Mouse (Mus musculus) neural tube, embryonic 11.5 days (tissue): ENCODE measurements around the gene Rnf145. TPM values are rescaled to one million over a fixed set of nuclear protein-coding genes. Genes with fewer than 3 reads are reported as not detected.

Experiments
- ATAC-seq: fragments of 200-750 bp; cut with Nextera tagmentation; 2 replicates; pipeline ENCODE4 v1.8.0; 2017; ENCODE audit warnings: moderate number of reproducible peaks, mild to moderate bottlenecking, moderate TSS enrichment, moderate library complexity; ENCODE audit not compliant: insufficient read depth, low FRiP score, low TSS enrichment
- DNase-seq: peaks from one replicate; pipeline ENCODE4 v3.0.0-alpha.2; 2015; ENCODE audit warnings: low spot score
- H3K27ac ChIP-seq: fragments of 300-500 bp; sonication (generic); 2 replicates; pipeline ENCODE4 v1.5.1; 2014; ENCODE audit warnings: low read depth, mild to moderate bottlenecking, low read length
- H3K27me3 ChIP-seq: fragments of 300-500 bp; sonication (generic); 2 replicates; pipeline ENCODE4 v1.6.1; 2014; ENCODE audit warnings: mild to moderate bottlenecking, low read length, mixed read lengths; ENCODE audit not compliant: control insufficient read depth, insufficient read depth
- H3K36me3 ChIP-seq: fragments of 300-500 bp; sonication (generic); 2 replicates; pipeline ENCODE4 v1.6.1; 2014; ENCODE audit warnings: mild to moderate bottlenecking, low read length, moderate library complexity, mixed read lengths; ENCODE audit not compliant: control insufficient read depth, insufficient read depth
- H3K4me1 ChIP-seq: fragments of 300-500 bp; sonication (generic); 2 replicates; pipeline ENCODE4 v1.6.1; 2014; ENCODE audit warnings: low read length, mixed read lengths; ENCODE audit not compliant: control insufficient read depth, insufficient read depth
- H3K4me2 ChIP-seq: fragments of 300-500 bp; sonication (generic); 2 replicates; pipeline ENCODE4 v1.6.1; 2014; ENCODE audit warnings: low read depth, mild to moderate bottlenecking, moderate library complexity
- H3K4me3 ChIP-seq: fragments of 300-500 bp; sonication (generic); 2 replicates; pipeline ENCODE4 v1.5.1; 2014; ENCODE audit warnings: low read depth, low read length
- H3K9ac ChIP-seq: fragments of 300-500 bp; sonication (generic); 2 replicates; pipeline ENCODE4 v1.6.1; 2014; ENCODE audit warnings: mild to moderate bottlenecking, low read length
- H3K9me3 ChIP-seq: fragments of 300-500 bp; sonication (generic); 2 replicates; pipeline ENCODE4 v1.6.1; 2016; ENCODE audit warnings: low read length; ENCODE audit not compliant: control insufficient read depth
- WGBS: fragments of 180-500 bp; shearing (Covaris S2); extraction: QIAGEN DNeasy Blood & Tissue Kit; methylation state at CpG from one replicate; pipeline ENCODE4 v1.1.7; 2014; 5-methylcytosine and 5-hydroxymethylcytosine counted together
- polyA plus RNA-seq: library from polyadenylated mRNA; unstranded; fragments of >200 nt; fragmentation: Nextera tagmentation; extraction: Ambion mirVana; gene quantifications from 2 replicates; pipeline ENCODE4 v1.2.1, GENCODE M21; 2014

Gene Rnf145
- polyA plus RNA-seq, 1 experiment from 2014 or later = 142 TPM

DNA sequence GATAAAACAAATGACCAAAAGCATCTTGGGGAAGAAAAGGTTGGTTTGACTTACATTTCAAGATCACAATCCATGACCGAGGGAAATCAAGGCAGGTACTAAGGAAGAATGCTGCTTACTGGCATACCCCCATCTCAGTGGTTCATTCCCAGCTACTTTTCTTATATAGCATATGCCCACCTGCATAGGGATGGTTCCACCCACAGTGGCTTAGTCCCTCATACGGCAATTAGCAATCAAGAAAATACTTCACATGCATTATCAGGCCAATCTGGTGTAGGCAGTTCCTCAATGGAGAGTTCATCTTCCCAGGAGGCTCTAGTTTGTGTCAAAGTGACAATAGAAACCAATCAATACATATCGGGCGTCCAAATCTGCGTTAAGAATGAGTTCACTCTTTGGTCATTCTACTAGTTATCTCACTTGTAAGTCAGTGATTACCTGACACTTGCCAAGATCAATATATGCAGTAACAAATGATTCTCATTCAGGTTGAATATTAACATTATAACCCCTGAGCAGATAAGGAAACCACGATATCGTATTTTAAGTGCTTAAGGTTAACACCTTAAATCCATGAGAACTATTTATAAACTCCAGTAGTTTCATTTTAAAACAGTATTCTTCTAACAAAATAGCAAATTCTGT, 33.6 kb upstream of the Rnf145 start:
- Histone ChIP-seq H3K4me1 (no peaks in the 10 kb centered on the region), H3K4me2 (no peak overlapping the region), H3K9ac (no peak overlapping the region), H3K4me3 (no peak overlapping the region), H3K27me3 (no peaks in the 10 kb centered on the region), H3K9me3 (no peaks in the 10 kb centered on the region), H3K27ac (no peak overlapping the region), H3K36me3 (no peaks in the 10 kb centered on the region)
- DNase-seq = no peak
- 95% methylated on average over 7 of the region's 7 CpGs for WGBS
- no peak for ATAC-seq

- Histone ChIP-seq H3K36me3 (no peaks in the 10 kb centered on the region), H3K27me3 (no peaks in the 10 kb centered on the region), H3K4me1 (no peaks in the 10 kb centered on the region), H3K27ac (no peak overlapping the region), H3K9me3 (no peaks in the 10 kb centered on the region), H3K4me3 (no peak overlapping the region), H3K4me2 (no peak overlapping the region), H3K9ac (no peak overlapping the region)
- no peak for ATAC-seq
- WGBS = 93% methylated on average over 1 of the region's 1 CpGs
- no peak for DNase-seq
These were observed 29.6 kb upstream of the Rnf145 start for GRCm38 (mm10) chr11:44489117-44489516.

DNA sequence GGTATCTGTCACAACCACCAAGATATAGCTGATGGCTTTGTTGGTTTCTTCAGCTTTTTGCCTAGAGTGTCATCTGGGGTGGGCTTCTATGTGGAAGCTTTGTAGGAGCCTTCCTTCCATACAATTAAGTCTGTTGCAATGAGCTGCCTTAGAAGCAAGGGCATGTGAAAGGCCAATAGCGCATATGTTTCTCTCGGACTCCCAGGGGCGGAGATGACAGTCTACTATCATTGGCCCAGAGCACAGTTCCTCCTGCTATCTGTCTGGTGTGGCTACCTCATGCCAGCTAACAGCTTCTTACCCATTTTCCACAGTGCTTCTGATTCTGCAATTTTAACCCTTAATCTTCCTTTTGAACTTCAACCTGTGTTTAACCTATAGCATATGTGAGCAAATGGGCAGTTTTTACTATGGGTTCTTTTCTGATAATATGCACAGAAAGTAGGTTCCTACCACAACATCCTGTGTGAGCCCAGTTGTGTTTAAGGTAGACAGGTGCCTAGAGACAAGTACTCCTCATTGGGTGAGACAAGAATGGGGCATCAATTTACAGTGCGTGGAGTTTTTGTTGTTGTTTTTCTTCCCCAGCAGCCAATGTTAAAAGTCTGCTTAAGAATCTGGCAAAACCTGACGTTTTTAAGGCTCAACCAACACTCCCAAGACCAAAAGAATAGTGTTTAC, 24.0 kb upstream of the Rnf145 start:
- no peak overlapping the region for H3K4me3 ChIP-seq
- no peaks in the 10 kb centered on the region for H3K9me3 ChIP-seq
- no peak overlapping the region for H3K9ac ChIP-seq
- H3K4me1 ChIP-seq = no peaks in the 10 kb centered on the region
- no peak overlapping the region for H3K4me2 ChIP-seq
- 80% methylated on average over 5 of the region's 5 CpGs for WGBS
- ATAC-seq (no peak), DNase-seq (no peak)
- H3K27me3 ChIP-seq = no peaks in the 10 kb centered on the region
- H3K36me3 ChIP-seq = no peaks in the 10 kb centered on the region
- no peak overlapping the region for H3K27ac ChIP-seq

DNA sequence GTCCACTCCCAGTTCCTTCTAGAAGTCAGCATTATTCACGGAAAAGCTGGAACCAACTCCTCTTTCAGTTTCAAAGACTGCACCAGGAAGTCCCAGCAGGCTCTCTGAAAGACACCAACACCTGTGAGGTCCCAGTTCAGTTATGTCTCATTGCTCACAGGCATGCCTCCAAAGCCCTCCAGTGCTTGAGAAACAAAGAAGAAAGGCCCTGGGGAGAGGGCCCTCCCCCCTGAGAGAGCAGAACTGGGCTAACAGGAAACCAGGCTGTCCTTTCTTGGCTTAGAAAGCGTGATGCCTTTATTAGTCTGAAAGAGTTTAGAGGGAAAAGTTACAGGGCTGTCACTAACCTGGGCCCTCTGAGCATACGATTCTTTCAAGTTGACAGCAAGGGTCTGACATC, 22.5 kb upstream of the Rnf145 start:
- H3K36me3 ChIP-seq = no peaks in the 10 kb centered on the region
- H3K4me3 ChIP-seq = no peak overlapping the region
- no peak overlapping the region for H3K27ac ChIP-seq
- WGBS = 64% methylated on average over 3 of the region's 3 CpGs
- no peaks in the 10 kb centered on the region for H3K27me3 ChIP-seq
- H3K9ac ChIP-seq = no peak overlapping the region
- H3K9me3 ChIP-seq = no peaks in the 10 kb centered on the region
- ATAC-seq = no peak
- H3K4me2 ChIP-seq = no peak overlapping the region
- no peaks in the 10 kb centered on the region for H3K4me1 ChIP-seq
- DNase-seq = no peak

- Histone ChIP-seq H3K36me3 (no peaks in the 10 kb centered on the region), H3K27me3 (no peaks in the 10 kb centered on the region), H3K9me3 (no peaks in the 10 kb centered on the region), H3K9ac (no peak overlapping the region), H3K4me1 (no peaks in the 10 kb centered on the region), H3K27ac (no peak overlapping the region), H3K4me2 (no peak overlapping the region), H3K4me3 (no peak overlapping the region)
- DNase-seq (no peak), ATAC-seq (no peak)
- WGBS = 73% methylated on average over 13 of the region's 13 CpGs
These were observed 20.1 kb upstream of the Rnf145 start for GRCm38 (mm10) chr11:44498412-44499272.

GRCm38 (mm10) chr11:44500966-44501365, 17.8 kb upstream of the Rnf145 start:
- no peaks in the 10 kb centered on the region for H3K4me1 ChIP-seq
- no peak for DNase-seq
- 83% methylated on average over 7 of the region's 7 CpGs for WGBS
- no peak for ATAC-seq
- no peaks in the 10 kb centered on the region for H3K9me3 ChIP-seq
- H3K27ac ChIP-seq = no peak overlapping the region
- H3K9ac ChIP-seq = no peak overlapping the region
- H3K4me3 ChIP-seq = no peak overlapping the region
- H3K27me3 ChIP-seq = no peaks in the 10 kb centered on the region
- H3K4me2 ChIP-seq = no peak overlapping the region
- no peaks in the 10 kb centered on the region for H3K36me3 ChIP-seq

DNA sequence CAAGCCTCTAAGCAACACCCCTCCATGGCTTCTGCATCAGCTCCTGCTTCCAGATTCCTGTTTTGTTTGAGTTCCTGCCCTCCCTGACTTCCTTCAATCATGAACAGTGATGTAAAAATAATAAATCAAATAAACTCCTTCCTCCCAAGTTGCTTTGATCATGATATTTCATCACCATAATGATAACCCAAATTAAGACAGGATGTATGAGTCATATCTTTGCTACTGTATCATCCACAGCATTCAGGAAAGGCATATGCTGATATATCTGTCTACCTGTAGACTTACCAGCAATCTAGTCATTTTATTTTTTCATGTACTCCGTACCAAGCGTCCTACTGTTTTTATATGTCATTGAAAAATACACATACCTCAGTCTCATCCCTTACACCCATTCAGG, 17.3 kb upstream of the Rnf145 start:
- DNase-seq (no peak), ATAC-seq (no peak)
- Histone ChIP-seq H3K27me3 (no peaks in the 10 kb centered on the region), H3K9me3 (no peaks in the 10 kb centered on the region), H3K4me3 (no peak overlapping the region), H3K4me1 (no peaks in the 10 kb centered on the region), H3K9ac (no peak overlapping the region), H3K36me3 (no peaks in the 10 kb centered on the region), H3K4me2 (no peak overlapping the region), H3K27ac (no peak overlapping the region)
- 87% methylated on average over 2 of the region's 2 CpGs for WGBS

- no peak overlapping the region for H3K27ac ChIP-seq
- H3K9me3 ChIP-seq = no peaks in the 10 kb centered on the region
- H3K4me1 ChIP-seq = no peaks in the 10 kb centered on the region
- H3K9ac ChIP-seq = no peak overlapping the region
- no peak overlapping the region for H3K4me3 ChIP-seq
- DNase-seq (no peak), ATAC-seq (no peak)
- WGBS = 32% methylated on average over 5 of the region's 5 CpGs
- no peaks in the 10 kb centered on the region for H3K27me3 ChIP-seq
- H3K4me2 ChIP-seq = no peak overlapping the region
- no peaks in the 10 kb centered on the region for H3K36me3 ChIP-seq
These were observed 15.8 kb upstream of the Rnf145 start for GRCm38 (mm10) chr11:44502931-44503330.
